Mouse (Mus musculus): Measurements from ENCODE around the gene Lrmda. TPM values are rescaled to one million over a fixed set of nuclear protein-coding genes. Genes with fewer than 3 reads are reported as not detected.
A peak's percentile ranks its signal among the peaks of the same experiment; 100 is the strongest.

Lrmda gene
- total RNA-seq, 2 experiments from 2014 or later, result 2.6 to 2.9 TPM

DNA sequence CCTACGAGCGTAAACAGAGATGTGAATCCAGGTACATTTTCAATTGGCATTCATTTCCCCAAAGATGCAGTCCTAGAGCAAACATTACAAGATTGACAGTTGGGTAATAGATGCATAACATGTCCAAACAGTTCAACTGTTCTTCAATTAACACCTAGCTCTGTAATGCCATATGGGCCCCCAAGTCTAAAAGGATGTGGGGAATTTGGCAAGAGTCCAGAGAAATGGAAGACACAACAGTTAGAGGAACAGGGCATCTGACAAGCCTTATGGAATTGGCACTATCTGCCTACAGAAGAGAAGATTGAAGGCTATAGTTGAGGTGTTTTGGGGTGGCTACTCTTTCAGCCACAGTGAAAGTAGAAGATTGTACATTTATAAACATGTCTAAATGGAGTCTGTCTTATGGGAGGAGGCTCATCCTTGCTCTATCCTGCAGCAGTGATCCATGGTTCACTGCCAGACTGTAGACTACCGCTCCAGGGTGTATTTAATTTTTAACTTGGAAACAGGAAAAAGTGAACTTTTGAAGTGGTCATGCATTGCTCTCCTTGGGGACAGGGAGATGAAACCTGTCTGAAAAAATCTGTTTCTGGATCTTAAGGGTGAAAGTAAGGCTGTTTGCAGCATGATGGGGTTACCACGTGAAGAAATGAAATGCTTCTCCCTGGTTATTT lies 245.9 kb downstream of the Lrmda start:
- no peak for TF ChIP-seq CTCF (IDR thresholded peaks at IDR 0.05)
- intact Hi-C loops (cut with DNase I), result no loop called here
- Histone ChIP-seq H3K4me3 (no peak overlapping the region), H3K27ac (no peak overlapping the region)
- no peak for DNase-seq

DNA sequence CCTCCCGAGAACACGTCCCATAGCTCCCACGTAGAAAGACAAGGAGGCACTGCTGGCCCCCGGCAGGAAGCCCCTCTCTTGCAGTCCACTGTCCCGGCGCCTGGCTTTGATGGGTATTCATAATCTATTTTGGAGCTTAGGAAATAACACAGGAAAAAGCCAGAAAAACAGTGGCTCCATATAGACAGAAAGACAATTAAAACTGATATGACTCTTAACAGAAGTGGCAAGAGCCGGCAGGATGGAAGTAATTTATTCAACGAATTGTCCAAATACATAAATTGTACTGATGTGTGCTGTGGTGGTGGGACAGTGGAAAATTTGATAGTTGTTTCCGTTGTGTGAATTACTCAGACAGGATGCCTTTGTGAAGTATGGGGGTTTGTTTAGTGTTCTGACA lies 250.3 kb downstream of the Lrmda start:
- DNase-seq, result no peak
- H3K27ac ChIP-seq, result no peak overlapping the region
- no peak overlapping the region for H3K4me3 ChIP-seq
- TF ChIP-seq CTCF (IDR thresholded peaks at IDR 0.05), result no peak
- intact Hi-C loops (cut with DNase I), result no loop called here

DNA sequence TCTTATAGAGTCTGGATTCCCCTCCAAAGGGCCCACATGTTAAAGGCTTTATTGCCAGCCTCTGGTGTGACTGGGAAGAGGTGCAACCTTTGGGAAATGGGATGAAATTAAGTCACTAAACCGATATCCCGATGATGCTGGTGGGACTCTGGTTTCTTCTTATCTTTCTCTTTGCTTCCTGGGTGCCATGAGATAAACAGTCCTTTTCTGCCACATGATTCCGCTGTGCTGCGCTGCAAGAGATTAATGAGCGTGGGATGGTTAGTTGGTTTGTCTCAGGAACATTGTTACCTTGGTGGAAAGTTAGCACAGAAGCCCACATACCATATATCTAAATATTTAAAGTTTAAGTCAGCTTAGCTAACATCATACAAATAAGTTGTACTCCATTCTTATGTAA lies 258.5 kb downstream of the Lrmda start:
- H3K4me3 ChIP-seq, result no peak overlapping the region
- H3K27ac ChIP-seq, result no peak overlapping the region
- DNase-seq, result no peak
- intact Hi-C loops (cut with DNase I), result no loop called here
- TF ChIP-seq CTCF (IDR thresholded peaks at IDR 0.05), result no peak

DNA sequence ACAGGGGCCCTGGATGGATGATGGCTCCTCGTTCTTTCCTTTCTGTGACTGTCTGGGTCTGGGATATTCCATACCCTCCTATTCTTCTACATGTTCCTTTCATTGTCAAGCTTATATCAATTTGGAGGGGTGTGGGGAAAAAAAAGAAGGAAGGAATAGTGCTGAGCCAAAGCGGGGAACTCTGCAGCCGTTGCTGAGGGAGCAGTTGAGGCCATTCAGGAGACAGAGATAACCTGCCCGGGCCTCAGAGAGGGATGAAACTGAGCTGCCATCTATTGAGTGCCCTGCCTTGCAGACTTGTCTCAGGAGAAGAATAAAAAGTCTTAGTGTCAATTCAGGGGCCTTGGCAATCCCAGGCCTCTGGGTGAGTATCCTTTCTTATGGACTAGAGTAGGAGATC lies 260.1 kb downstream of the Lrmda start:
- no peak for TF ChIP-seq CTCF (IDR thresholded peaks at IDR 0.05)
- intact Hi-C loops (cut with DNase I), result no loop called here
- Histone ChIP-seq H3K4me3 (no peak overlapping the region), H3K27ac (no peak overlapping the region)
- no peak for DNase-seq

DNA sequence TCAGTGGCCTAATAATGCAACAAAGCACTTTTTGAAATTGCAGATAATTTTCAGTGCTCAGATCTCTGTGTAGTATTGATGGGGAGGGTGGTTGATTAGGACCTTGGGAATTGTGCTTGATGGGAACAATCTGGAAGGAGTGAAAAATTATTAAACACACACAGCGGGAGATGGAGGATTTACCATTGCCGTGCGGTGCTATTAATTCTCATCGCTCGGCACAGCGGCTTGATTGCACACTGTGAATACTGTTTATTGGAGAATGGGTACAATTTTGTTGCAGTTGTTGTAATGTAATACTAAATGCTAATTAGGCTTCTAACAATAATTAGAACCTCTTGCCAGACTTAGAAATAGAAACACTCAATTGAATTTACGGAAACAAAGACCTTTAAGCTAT lies 262.1 kb downstream of the Lrmda start:
- no peak for TF ChIP-seq CTCF (IDR thresholded peaks at IDR 0.05)
- intact Hi-C loops (cut with DNase I), result no loop called here
- Histone ChIP-seq H3K4me3 (no peak overlapping the region), H3K27ac (no peak overlapping the region)
- DNase-seq, result no peak

DNA sequence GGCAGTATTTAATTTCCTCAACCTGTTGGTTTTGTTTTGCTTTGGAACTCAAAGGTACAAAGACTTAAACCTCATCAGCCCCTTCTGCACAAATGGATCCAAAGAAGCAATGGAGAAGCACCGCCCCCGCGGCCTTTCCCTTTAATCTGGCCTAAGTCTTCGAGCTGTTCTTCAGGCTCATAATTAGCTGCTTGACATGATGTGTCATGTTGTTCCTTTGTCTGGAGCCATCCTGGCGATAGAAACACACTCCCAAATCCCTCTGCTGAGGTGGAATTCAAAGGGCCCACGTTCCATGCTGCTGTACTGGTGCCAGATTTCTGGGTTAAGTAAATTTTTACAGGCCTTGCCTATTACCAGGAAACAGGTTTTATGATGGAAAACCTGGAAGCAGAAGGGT lies 263.3 kb downstream of the Lrmda start:
- DNase-seq, result no peak
- no peak for TF ChIP-seq CTCF (IDR thresholded peaks at IDR 0.05)
- Histone ChIP-seq H3K27ac (no peak overlapping the region), H3K4me3 (no peak overlapping the region)
- intact Hi-C loops (cut with DNase I), result no loop called here

DNA sequence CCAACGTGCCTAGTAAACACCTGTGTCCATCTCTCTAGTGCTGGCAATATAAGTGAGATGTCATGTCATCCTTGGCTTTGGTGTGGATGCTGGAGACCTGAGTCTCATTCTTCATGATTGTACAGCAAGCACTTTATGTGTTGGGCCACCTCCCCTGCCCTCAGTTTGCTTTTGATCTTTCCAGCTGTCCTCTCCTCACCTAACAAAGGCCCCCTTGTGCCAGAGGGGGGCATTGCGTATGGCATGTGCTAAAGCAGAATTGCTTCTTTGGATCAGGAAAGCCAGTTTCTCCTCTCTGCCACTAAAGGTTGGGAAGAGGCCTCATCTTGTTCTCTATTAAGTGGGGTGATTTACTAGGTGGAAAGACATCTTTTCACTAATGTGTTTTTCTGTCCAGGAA lies 264.2 kb downstream of the Lrmda start:
- H3K27ac ChIP-seq, result no peak overlapping the region
- H3K4me3 ChIP-seq, result no peak overlapping the region
- TF ChIP-seq CTCF (IDR thresholded peaks at IDR 0.05), result peak; percentile 8; the same call in 1 of the 2 replicates
- intact Hi-C loops (cut with DNase I), result no loop called here
- no peak for DNase-seq

DNA sequence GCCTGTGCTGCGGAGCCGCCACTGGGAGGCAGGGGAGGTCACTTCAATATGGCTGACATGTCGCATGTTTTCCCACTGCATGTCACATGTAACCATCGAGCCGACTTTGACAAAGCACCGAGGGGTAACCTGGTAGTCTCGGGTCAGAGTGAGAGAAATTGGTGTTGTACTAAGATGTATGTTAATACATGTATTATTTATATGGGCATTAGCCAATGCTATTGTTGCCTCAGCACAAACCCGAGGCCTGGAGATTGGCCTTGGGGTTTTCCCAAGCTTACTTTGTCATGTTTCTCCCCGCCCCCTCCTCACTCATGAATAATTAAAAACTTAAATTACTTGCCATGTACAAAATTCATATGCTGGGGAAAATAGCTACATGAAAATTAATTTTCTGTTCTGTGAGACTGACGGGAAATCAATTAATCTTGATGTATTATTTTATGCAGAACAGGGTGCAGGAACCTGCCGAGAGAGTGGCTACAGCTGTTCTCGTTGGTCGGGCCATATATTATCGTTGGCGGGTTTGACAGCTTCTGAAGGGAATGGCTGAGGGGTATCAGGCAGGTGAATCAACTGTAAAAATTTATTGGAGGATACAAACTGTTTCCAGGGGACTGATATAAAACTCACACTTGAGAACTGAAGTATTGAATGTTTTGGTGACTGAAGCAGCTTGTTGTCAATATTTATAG lies 265.5 kb downstream of the Lrmda start:
- H3K4me3 ChIP-seq, result no peak overlapping the region
- no peak for TF ChIP-seq CTCF (IDR thresholded peaks at IDR 0.05)
- no peak overlapping the region for H3K27ac ChIP-seq
- intact Hi-C loops (cut with DNase I), result no loop called here
- DNase-seq, result no peak

DNA sequence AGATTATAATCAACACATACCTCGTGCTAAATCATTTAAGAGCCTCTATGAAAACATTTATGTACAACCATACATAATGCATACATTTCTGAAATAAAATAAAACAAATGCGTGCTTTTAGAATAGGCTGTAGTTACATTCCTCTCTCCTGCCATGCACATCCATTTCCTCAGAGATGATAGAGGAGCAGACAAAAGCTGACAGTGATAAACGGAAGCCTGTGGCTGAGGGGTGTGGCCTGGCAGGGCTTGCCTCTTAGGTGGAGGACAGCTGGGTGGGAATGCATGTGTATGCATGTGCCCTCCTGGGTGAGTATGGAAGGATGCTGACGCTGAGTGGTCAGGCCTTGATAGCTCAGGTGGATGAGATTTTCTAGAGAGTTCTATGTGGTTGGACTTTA lies 266.3 kb downstream of the Lrmda start:
- no peak for TF ChIP-seq CTCF (IDR thresholded peaks at IDR 0.05)
- intact Hi-C loops (cut with DNase I), result no loop called here
- H3K27ac ChIP-seq, result no peak overlapping the region
- no peak for DNase-seq
- no peak overlapping the region for H3K4me3 ChIP-seq

DNA sequence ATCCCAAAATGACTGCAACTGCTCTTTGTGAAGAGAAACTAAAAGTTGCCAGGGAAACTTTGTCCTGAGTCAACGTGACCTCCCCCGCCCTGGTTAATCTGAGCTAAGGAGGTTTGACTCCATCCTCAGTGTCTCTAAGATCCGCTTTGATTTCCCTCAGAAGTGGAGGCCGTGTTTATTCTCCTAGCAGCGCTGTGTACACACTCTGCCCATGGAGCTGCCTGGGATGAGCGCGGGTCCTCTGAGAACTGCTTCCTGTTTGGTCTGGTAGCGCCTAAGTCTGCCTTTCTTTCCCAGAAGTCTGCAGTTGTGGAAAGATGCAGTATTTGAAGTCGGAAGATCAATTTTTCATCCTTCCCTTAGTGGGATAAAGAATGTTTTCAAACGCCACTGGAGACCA lies 268.7 kb downstream of the Lrmda start:
- DNase-seq, result no peak
- no peak overlapping the region for H3K4me3 ChIP-seq
- H3K27ac ChIP-seq, result no peak overlapping the region
- no peak for TF ChIP-seq CTCF (IDR thresholded peaks at IDR 0.05)
- intact Hi-C loops (cut with DNase I), result no loop called here

DNA sequence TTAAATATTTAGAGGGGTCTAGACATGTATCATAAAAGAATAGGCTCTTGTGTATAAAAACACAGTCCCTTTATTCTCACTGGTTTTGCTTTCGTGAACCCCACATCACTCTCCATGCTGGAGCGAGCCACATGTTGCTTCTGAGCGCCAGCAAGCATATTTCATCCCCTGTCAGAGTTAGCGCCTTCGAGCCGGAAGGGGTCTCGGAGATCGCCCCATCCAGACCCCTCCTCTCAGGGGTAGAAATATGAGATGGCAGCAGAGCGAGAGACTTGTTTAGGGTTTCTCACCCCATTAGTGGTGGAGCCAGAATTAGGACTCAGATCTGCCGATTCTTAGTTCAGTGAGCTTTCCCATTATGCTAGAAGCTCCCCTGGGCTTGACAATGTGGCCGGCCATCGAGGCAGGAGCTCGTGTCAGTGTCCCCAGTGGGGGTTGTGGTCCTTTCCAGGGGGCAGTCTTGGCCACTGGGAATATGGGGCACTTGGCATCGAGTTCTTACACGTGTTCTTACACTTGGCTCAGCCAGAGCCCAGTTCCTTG lies 269.9 kb downstream of the Lrmda start:
- DNase-seq, result no peak
- H3K4me3 ChIP-seq, result no peak overlapping the region
- no peak for TF ChIP-seq CTCF (IDR thresholded peaks at IDR 0.05)
- H3K27ac ChIP-seq, result no peak overlapping the region
- intact Hi-C loops (cut with DNase I), result no loop called here

DNA sequence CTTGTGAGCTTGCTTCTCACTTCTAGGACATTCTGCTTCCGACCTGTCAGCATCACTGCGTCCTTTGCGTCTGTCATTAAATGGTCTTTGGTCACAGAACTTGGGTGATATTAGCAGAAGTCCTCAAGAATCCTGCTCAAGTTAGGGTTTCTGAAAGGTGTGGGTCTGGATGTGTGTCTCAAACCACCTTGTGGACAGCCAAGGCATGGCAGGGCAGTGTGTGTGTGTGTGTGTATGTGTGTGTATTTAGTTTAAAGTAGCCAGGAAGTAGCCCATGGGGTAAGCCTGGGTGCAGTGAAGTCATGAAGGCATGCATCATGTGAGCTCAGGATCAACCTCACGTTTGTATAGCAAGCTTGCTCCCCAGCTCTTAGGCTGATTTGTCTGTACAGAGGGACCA lies 274.9 kb downstream of the Lrmda start:
- intact Hi-C loops (cut with DNase I), result loop anchor here (10.0 kb wide), 1 partner anchor 260 kb away; no protein-coding TSS in a partner anchor
- no peak overlapping the region for H3K4me3 ChIP-seq
- TF ChIP-seq CTCF (IDR thresholded peaks at IDR 0.05), result no peak
- no peak overlapping the region for H3K27ac ChIP-seq
- no peak for DNase-seq

DNA sequence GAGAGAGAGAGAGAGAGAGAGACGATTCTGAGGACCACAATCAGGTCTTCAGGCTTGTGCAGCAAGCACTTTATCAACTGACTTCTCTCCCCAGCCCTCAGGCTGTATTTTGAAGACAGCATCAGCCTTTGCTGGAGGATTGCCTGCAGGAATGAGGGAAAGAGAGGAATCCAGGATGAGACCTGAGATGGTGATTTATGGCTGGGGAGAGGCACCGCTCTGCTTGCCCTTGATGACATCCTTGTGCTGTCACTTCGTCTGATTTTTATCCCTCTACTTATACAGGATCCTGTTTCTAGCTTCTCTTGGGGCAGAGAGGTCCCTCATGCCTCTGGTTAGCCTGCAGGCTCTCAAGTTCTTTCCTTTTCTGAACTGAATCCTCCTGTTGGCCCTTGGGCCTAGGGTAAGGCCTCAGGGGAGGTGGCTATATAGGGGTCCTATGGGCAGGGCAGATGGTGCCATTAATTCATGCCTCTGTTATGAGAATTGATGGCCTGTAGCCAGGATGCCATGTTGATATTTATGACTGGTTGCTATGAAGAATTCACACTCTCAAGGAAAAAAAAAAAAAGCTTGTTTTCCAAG lies 277.2 kb downstream of the Lrmda start:
- no peak for TF ChIP-seq CTCF (IDR thresholded peaks at IDR 0.05)
- DNase-seq, result no peak
- no peak overlapping the region for H3K27ac ChIP-seq
- H3K4me3 ChIP-seq, result no peak overlapping the region
- intact Hi-C loops (cut with DNase I), result loop anchor here (10.0 kb wide), 1 partner anchor 258 kb away; no protein-coding TSS in a partner anchor

Data from gastrocnemius, adult 2 months (tissue).